Mouse (Mus musculus): Measurements from ENCODE around the gene Syde2.
A peak's percentile ranks its signal among the peaks of the same experiment; 100 is the strongest.

The Syde2 gene

GRCm38 (mm10) chr3:146011544-146012218, 24.0 kb downstream of the Syde2 start:
- no peak for DNase-seq (ENCODE audit: low spot score)

GRCm38 (mm10) chr3:146013490-146013889, 25.8 kb downstream of the Syde2 start:
- DNase-seq (ENCODE audit: low spot score): no peak

GRCm38 (mm10) chr3:146014321-146014720, 26.7 kb downstream of the Syde2 start:
- no peak for DNase-seq (ENCODE audit: low spot score)

- no peak for DNase-seq (ENCODE audit: low spot score)
Measured at GRCm38 (mm10) chr3:146016979-146017378, 29.3 kb downstream of the Syde2 start.

- DNase-seq (ENCODE audit: low spot score): no peak
Measured at GRCm38 (mm10) chr3:146017521-146017920, 29.9 kb downstream of the Syde2 start.

- DNase-seq (ENCODE audit: low spot score): no peak
Measured at GRCm38 (mm10) chr3:146022232-146022631, 34.6 kb downstream of the Syde2 start.

- DNase-seq (ENCODE audit: low spot score): no peak
Measured at GRCm38 (mm10) chr3:146024746-146025145, 37.1 kb downstream of the Syde2 start.

GRCm38 (mm10) chr3:146025499-146025898, 37.8 kb downstream of the Syde2 start:
- DNase-seq (ENCODE audit: low spot score): no peak

GRCm38 (mm10) chr3:146027116-146027515, 39.4 kb downstream of the Syde2 start:
- DNase-seq (ENCODE audit: low spot score): peak; percentile 36

GRCm38 (mm10) chr3:146028406-146028805, 40.7 kb downstream of the Syde2 start:
- DNase-seq (ENCODE audit: low spot score): no peak

- DNase-seq (ENCODE audit: low spot score): no peak
Measured at GRCm38 (mm10) chr3:146029234-146029633, 41.6 kb downstream of the Syde2 start.

GRCm38 (mm10) chr3:146030255-146030836, 42.7 kb downstream of the Syde2 start:
- no peak for DNase-seq (ENCODE audit: low spot score)

- DNase-seq (ENCODE audit: low spot score): no peak
Measured at GRCm38 (mm10) chr3:146032976-146033375, 45.3 kb downstream of the Syde2 start.

- no peak for DNase-seq (ENCODE audit: low spot score)
Measured at GRCm38 (mm10) chr3:146037906-146038305, 50.2 kb downstream of the Syde2 start.

GRCm38 (mm10) chr3:146039132-146039903, 51.6 kb downstream of the Syde2 start:
- DNase-seq (ENCODE audit: low spot score): no peak

- no peak for DNase-seq (ENCODE audit: low spot score)
Measured at GRCm38 (mm10) chr3:146041382-146041781, 53.7 kb downstream of the Syde2 start.

- no peak for DNase-seq (ENCODE audit: low spot score)
Measured at GRCm38 (mm10) chr3:146044977-146045376, 57.3 kb downstream of the Syde2 start.

- DNase-seq (ENCODE audit: low spot score): no peak
Measured at GRCm38 (mm10) chr3:146046076-146046475, 58.4 kb downstream of the Syde2 start.

GRCm38 (mm10) chr3:146047704-146048207, 60.1 kb downstream of the Syde2 start:
- peak; percentile 71 for DNase-seq (ENCODE audit: low spot score)

GRCm38 (mm10) chr3:146049951-146050350, 62.3 kb downstream of the Syde2 start:
- DNase-seq (ENCODE audit: low spot score): no peak

- no peak for DNase-seq (ENCODE audit: low spot score)
Measured at GRCm38 (mm10) chr3:146051277-146052007, 63.8 kb downstream of the Syde2 start.

All from embryo, embryonic 10.5 days (tissue).